Mouse (Mus musculus): ENCODE data around the gene Vsig1.

DNA sequence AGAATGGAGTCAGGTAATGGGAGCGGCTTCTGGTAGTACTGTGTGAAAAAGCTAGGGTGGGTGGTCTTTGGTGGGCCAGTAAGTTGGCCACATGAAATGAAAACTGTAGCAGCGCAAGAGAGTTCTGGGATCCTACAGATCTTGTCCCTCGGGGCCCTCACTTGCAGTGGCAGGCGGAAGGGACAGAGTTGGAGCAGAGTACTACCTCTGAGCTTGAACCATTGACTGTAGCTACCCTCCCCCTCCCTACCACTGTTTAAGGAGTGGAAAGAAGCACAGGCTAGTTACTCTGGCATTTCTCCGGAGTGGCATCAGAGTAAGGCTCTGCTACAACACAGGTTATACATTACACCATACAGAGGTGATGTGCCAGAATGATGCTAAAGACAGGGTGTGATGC, 49.6 kb downstream of the Vsig1 start:
- TF ChIP-seq ZKSCAN1 (IDR thresholded peaks at IDR 0.05; ENCODE audit: borderline replicate concordance, low read depth, low read length) (no peak), IRF4 (IDR thresholded peaks at IDR 0.05; ENCODE audit: low read depth, low read length) (no peak), GABPA (IDR thresholded peaks at IDR 0.05; ENCODE audit: insufficient replicate concordance, low read depth, low read length) (no peak), CTCF (conservative IDR thresholded peaks at IDR 0.05 in 1 of 2, IDR thresholded peaks at IDR 0.05 in 1 of 2; ENCODE audit: low read depth in 2 of 2, low read length in 2 of 2) (no peak), POLR2A (IDR thresholded peaks at IDR 0.05; ENCODE audit: low read depth, low read length) (no peak), SMC3 (IDR thresholded peaks at IDR 0.05; ENCODE audit: low read depth, low read length) (no peak), EP300 (IDR thresholded peaks at IDR 0.05; ENCODE audit: low read length) (no peak), CHD1 (IDR thresholded peaks at IDR 0.05; ENCODE audit: low read depth, low read length) (no peak)

All from CH12.LX (cell line).